Mouse (Mus musculus) thymus, adult 2 months (tissue): Measurements from ENCODE around the gene Tekt1.

Experiments used
- CTCF ChIP-seq: fragments of 200-500 bp; IDR thresholded peaks from 2 replicates; pipeline ENCODE4 v1.5.1; 2012; ENCODE audit warnings: mild to moderate bottlenecking, control low read depth, low read length, moderate library complexity, borderline replicate concordance; ENCODE audit not compliant: control insufficient read depth, poor library complexity, insufficient read depth; ENCODE audit errors: extremely low read depth
- POLR2A ChIP-seq: fragments of 200-500 bp; IDR thresholded peaks from 2 replicates; pipeline ENCODE4 v1.6.1; 2012; ENCODE audit warnings: mild to moderate bottlenecking, low read length, control low read depth, moderate library complexity; ENCODE audit not compliant: control insufficient read depth, poor library complexity, insufficient read depth; ENCODE audit errors: extremely low read depth

DNA sequence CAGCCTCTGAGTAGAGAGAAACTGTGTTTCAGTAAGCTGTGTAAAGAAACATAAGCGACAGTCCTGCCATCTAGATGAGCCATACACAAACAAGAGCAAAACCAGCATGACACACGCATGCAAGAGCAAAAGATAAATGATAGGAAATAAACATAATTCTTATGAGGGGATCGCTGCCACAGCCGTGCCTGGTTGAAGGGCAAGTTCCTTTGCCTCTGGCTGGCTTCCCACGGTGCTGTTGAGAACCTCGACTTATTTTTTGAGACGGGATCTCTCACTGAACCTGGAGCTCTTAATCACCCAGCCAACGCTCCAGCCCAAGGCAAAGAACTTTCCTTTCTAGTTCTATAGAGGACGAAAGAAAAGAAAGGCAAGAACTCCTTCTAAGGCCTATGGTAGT lies 3.9 kb upstream of the Tekt1 start:
- TF ChIP-seq POLR2A = no peak
- no peak for TF ChIP-seq CTCF
